11 mouse cellular contexts compared by ENCODE assay signal in genomic region chrX:36393279-36393678, GRCm38 (mm10). TPM values are rescaled to one million over a fixed set of nuclear protein-coding genes. Genes with fewer than 3 reads are reported as not detected.
DNase-seq lines count a peak whose midpoint lies in the region; ATAC-seq and TF ChIP-seq lines count a peak whose summit lies in the region.
"Had no signal": no experiment of that assay in that cellular context is flagged by ENCODE, and none has a peak within 500 bp of the region (broad histone marks: within the 10 kb centered on the region; RNA-seq: fewer than 3 reads in every experiment).

No protein-coding gene starts in this region.

- no peaks in the 10 kb centered on the region for H3K79me2 ChIP-seq in CH12.LX (replicated peaks; ENCODE audit: control insufficient read depth, extremely low read depth, insufficient read depth, poor library complexity, severe bottlenecking)

- TF ChIP-seq POLR2A in CH12.LX (IDR thresholded peaks at IDR 0.05; ENCODE audit: low read depth, low read length), result no peak

- peak in 1 of 2 experiments; percentile 10 for DNase-seq in layer of hippocampus, adult 2 months (ENCODE audit: low spot score in 2 of 2)
- no peak for DNase-seq in layer of hippocampus, adult 9-11 months
- DNase-seq in CH12.LX (ENCODE audit: extremely low read depth) (peak; percentile 11), Patski (ENCODE audit: low read depth, low spot score) (no peak)
- peak; percentile 60 for DNase-seq in hindbrain, postnatal 0 days (ENCODE audit: low spot score)
- no peak for DNase-seq in ovary, postnatal 36 days (ENCODE audit: low spot score)
- no peak for DNase-seq in ovary, postnatal 14 days (ENCODE audit: low spot score)
- DNase-seq: liver had no signal

- no peak overlapping the region for H3K9ac ChIP-seq in CH12.LX (ENCODE audit: insufficient read depth, low read depth)
- H3K9ac ChIP-seq in hindbrain, postnatal 0 days (replicated peaks; ENCODE audit: low read length), result no peak overlapping the region
- H3K9ac ChIP-seq: hindbrain, embryonic 15.5 days; neural tube, embryonic 12.5 days; stomach, embryonic 15.5 days had no signal

- ATAC-seq in Patski, result peak; percentile 47
- ATAC-seq in hindbrain, postnatal 0 days, result peak; percentile 69

- POLR2A ChIA-PET in Patski (lab: Charles Lee), result interaction anchor here (0.9 kb wide), 1 partner anchor 165 kb away, joined by 3 read pairs; no protein-coding TSS in a partner anchor

- in situ Hi-C loops in CH12.LX (cut with MboI; ENCODE audit: low pct_ligation_motif_present, low pct_unique_long_range_greater_than_20kb, low sequenced_read_pairs) (no loop called here), Patski (cut with MboI; ENCODE audit: low pct_unique_long_range_greater_than_20kb) (loop anchor here (5.0 to 25.0 kb wide), 2 partner anchors 166 to 381 kb away; no protein-coding TSS in a partner anchor)

- 57% methylated on average over 6 of the region's 6 CpGs for WGBS in hindbrain, postnatal 0 days

- no peak for TF ChIP-seq EP300 in CH12.LX (IDR thresholded peaks at IDR 0.05; ENCODE audit: low read length)

- H3K9me3 ChIP-seq in CH12.LX (replicated peaks; ENCODE audit: low read length), result no peaks in the 10 kb centered on the region
- no peaks in the 10 kb centered on the region for H3K9me3 ChIP-seq in hindbrain, postnatal 0 days (ENCODE audit: low read length)
- H3K9me3 ChIP-seq: hindbrain, embryonic 15.5 days; neural tube, embryonic 12.5 days; stomach, embryonic 15.5 days had no signal

- no peaks in the 10 kb centered on the region for H3K36me3 ChIP-seq in CH12.LX (replicated peaks in 1 of 2; ENCODE audit: control insufficient read depth in 1 of 2, insufficient read depth in 1 of 2, low read length in 1 of 2)
- no peaks in the 10 kb centered on the region for H3K36me3 ChIP-seq in hindbrain, postnatal 0 days (ENCODE audit: insufficient read depth, low read length)
- H3K36me3 ChIP-seq: hindbrain, embryonic 15.5 days; neural tube, embryonic 12.5 days; stomach, embryonic 15.5 days had no signal

- no peak overlapping the region for H3K4me3 ChIP-seq in layer of hippocampus, adult 2 months
- no peak overlapping the region for H3K4me3 ChIP-seq in CH12.LX (replicated peaks in 1 of 3; ENCODE audit: low read depth in 2 of 3, low read length in 2 of 3, poor library complexity in 1 of 3)
- no peak overlapping the region for H3K4me3 ChIP-seq in hindbrain, postnatal 0 days (ENCODE audit: low read length)
- H3K4me3 ChIP-seq: hindbrain, embryonic 15.5 days; neural tube, embryonic 12.5 days; stomach, embryonic 15.5 days had no signal

- TF ChIP-seq CTCF in layer of hippocampus, adult 2 months (conservative IDR thresholded peaks at IDR 0.05), result peak; percentile 70
- TF ChIP-seq CTCF in CH12.LX (conservative IDR thresholded peaks at IDR 0.05 in 1 of 2, IDR thresholded peaks at IDR 0.05 in 1 of 2; ENCODE audit: low read depth in 2 of 2, low read length in 2 of 2), result peak in 1 of 2 experiments; percentile 62; a peak in 2 of 4 replicates
- TF ChIP-seq CTCF in Patski (IDR thresholded peaks at IDR 0.05), result peak; percentile 43
- peak; percentile 58 for TF ChIP-seq CTCF in hindbrain, postnatal 0 days (IDR thresholded peaks at IDR 0.05; ENCODE audit: low read depth)

- no peaks in the 10 kb centered on the region for H3K4me1 ChIP-seq in CH12.LX (ENCODE audit: control insufficient read depth in 1 of 2, insufficient read depth in 2 of 2)
- H3K4me1 ChIP-seq in hindbrain, postnatal 0 days (ENCODE audit: insufficient read depth, low read length), result no peaks in the 10 kb centered on the region
- H3K4me1 ChIP-seq: hindbrain, embryonic 15.5 days; neural tube, embryonic 12.5 days; stomach, embryonic 15.5 days had no signal

- CTCF ChIA-PET in Patski (lab: Charles Lee), result interaction anchor here (1.3 to 2.8 kb wide), 4 partner anchors 11 to 167 kb away, joined by 3 to 21 read pairs (median 4); no protein-coding TSS in a partner anchor

- H3K27me3 ChIP-seq in CH12.LX (replicated peaks) (no peaks in the 10 kb centered on the region), Patski (peaks cover 27% of the 10 kb centered on the region)
- no peaks in the 10 kb centered on the region for H3K27me3 ChIP-seq in hindbrain, postnatal 0 days (ENCODE audit: insufficient read depth, low read length)
- H3K27me3 ChIP-seq: hindbrain, embryonic 15.5 days; neural tube, embryonic 12.5 days; stomach, embryonic 15.5 days had no signal

- peak overlapping the region; percentile 90 for H3K27ac ChIP-seq in layer of hippocampus, adult 2 months
- no peak overlapping the region for H3K27ac ChIP-seq in CH12.LX (ENCODE audit: insufficient read depth, low read depth)
- no peak overlapping the region for H3K27ac ChIP-seq in hindbrain, postnatal 0 days
- H3K27ac ChIP-seq: hindbrain, embryonic 15.5 days; neural tube, embryonic 12.5 days; stomach, embryonic 15.5 days had no signal

- no peak overlapping the region for H3K4me2 ChIP-seq in CH12.LX (ENCODE audit: insufficient read depth, low read depth, poor library complexity, severe bottlenecking)
- no peak overlapping the region for H3K4me2 ChIP-seq in hindbrain, postnatal 0 days (ENCODE audit: low read depth, low read length)
- H3K4me2 ChIP-seq: hindbrain, embryonic 15.5 days; neural tube, embryonic 12.5 days; stomach, embryonic 15.5 days had no signal

- dilution Hi-C loops in CH12.LX (cut with MboI; ENCODE audit: extremely low pct_ligation_motif_present, extremely low pct_unique_long_range_greater_than_20kb, low sequenced_read_pairs), result no loop called here

- TF ChIP-seq RAD21 in CH12.LX (IDR thresholded peaks at IDR 0.05; ENCODE audit: low read depth, low read length), result peak; percentile 40

TF ChIP-seq in CH12.LX, 34 proteins besides CTCF, POLR2A, EP300 and RAD21:
- TF ChIP-seq MEF2A (IDR thresholded peaks at IDR 0.05; ENCODE audit: borderline replicate concordance, low read depth, low read length) (no peak), SMC3 (IDR thresholded peaks at IDR 0.05; ENCODE audit: low read depth, low read length) (peak; percentile 33)

RNA-seq across cellular contexts. Expression of gene Gm6268, which starts 7.8 kb away (rescaled TPM):
- total RNA-seq in layer of hippocampus, adult 2 months (2021), result not detected
- total RNA-seq in CH12.LX (2012; rRNA removed), result not detected in 2 replicates
- total RNA-seq in CH12.LX (2014; rRNA removed), result not detected in 2 replicates
- not detected in 2 replicates for polyA plus RNA-seq in CH12.LX (2012; ENCODE audit: insufficient read length, low read depth)
- not detected for polyA plus RNA-seq in Patski (2021)
- not detected in 2 replicates for total RNA-seq in hindbrain, postnatal 0 days (2014; rRNA removed)
- not detected in 2 replicates for polyA plus RNA-seq in hindbrain, postnatal 0 days (2015; fragmentation: Nextera tagmentation; extraction: Ambion mirVana)
- polyA plus RNA-seq: hindbrain, embryonic 15.5 days; neural tube, embryonic 12.5 days; stomach, embryonic 15.5 days had no signal

Comparison
In these comparisons a context has a peak if more than half of its experiments do, and no peak if none do; other contexts are left out.
1. DNase-seq: peak in CH12.LX (single experiment) and hindbrain, postnatal 0 days (single experiment); none in layer of hippocampus, adult 9-11 months (single experiment), Patski (single experiment), ovary, postnatal 36 days (single experiment) and ovary, postnatal 14 days (single experiment).